Mouse (Mus musculus) cerebellum, adult 9-11 months (tissue): Measurements from ENCODE around the gene Zc3h12c.

Source experiments
- DNase-seq: peaks from one replicate; pipeline ENCODE4 v3.0.0; 2022

Zc3h12c gene

DNA sequence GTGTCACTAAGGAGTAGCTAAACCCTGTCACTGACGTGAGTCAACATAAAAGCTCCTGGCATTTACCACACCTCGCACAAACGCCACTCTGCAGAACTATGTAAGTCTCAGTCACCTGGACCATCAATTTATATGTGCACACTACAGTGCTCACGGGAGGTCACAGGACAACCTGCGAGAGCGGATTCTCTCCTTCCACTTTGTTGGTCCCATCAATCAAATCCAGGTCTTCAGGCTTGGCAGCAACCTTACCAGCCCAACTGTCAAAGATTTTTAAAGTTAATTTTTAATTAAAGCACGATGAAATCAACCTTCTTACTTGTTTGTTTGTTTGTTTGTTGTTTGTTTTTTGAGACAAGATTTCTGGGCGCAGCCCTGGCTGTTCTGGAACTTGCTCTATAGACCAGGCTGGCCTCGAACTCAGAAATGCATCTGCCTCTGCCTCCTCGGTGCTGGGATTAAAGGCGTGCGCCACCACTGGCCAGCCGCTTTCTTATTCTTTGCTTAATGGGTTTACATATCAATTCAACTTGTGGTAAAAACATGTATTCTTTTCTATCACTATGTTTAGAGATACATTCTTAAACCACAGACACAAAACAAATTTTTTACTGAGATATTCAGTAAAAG is 3.2 kb downstream of the Zc3h12c start:
- DNase-seq: no peak

DNA sequence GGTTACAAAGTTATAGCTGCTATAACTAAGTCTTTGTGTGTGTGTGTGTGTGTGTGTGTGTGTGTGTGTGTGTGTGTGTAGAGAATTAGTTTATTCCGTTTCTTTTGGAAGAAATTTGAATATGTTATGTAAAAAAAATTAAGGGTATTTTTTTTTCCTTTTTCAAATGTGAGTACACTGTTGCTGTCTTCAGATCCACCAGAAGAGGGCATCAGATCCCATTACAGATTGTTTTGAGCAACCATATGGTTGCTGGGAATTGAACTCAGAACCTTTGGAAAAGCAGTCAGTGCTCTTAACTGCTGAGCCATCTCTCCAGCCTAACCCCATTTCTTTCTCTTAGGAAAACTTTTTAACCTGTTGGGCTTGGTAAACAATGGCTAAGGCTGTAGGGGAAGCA is 7.9 kb downstream of the Zc3h12c start:
- no peak for DNase-seq

GRCm38 (mm10) chr9:52158561-52158960 is 9.8 kb downstream of the Zc3h12c start:
- DNase-seq: no peak

- no peak for DNase-seq
Observed at GRCm38 (mm10) chr9:52155417-52155816, 13.0 kb downstream of the Zc3h12c start.

DNA sequence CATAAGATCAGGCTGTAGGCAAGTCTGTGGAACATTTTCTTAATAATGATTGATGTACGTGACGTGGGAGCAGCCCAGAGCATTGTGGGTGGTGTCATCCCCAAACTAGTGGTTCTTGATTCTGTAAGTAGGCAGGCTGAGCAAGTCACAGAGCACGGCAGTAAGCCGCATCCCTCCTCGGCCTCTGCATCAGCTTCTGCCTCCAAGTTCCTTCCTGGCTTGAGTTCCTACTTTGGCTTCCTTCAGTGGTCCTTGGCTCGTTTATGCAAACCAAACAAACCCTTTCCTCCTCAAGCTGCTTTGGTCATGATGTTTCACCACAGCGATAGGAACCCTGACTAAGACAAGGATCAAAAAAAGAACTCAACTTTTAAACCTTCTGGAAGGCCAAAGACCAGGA is 14.1 kb downstream of the Zc3h12c start:
- DNase-seq: no peak

- DNase-seq: no peak
Observed at GRCm38 (mm10) chr9:52152076-52152826, 16.1 kb downstream of the Zc3h12c start.

GRCm38 (mm10) chr9:52149768-52150167 is 18.6 kb downstream of the Zc3h12c start:
- no peak for DNase-seq

DNA sequence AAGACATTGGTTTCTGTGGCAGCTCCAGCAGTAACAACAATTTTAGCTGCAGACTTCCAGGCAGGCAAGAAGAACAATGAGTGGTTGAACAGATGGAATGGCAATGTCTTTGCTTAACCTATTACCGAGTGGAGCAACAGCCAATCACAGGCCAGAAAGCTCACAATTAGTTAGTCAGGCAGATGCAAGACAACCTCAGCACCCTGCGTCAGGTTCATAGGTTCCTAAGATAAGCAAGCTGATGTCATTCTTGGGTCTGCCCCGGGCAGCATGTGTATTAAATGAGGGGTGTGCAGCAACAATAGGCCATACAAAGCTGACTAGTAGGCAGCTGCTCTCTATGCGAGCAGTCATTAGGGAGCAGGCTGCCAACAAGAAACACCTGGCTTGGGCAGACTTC is 19.1 kb downstream of the Zc3h12c start:
- no peak for DNase-seq

GRCm38 (mm10) chr9:52148831-52149230 is 19.5 kb downstream of the Zc3h12c start:
- no peak for DNase-seq

DNA sequence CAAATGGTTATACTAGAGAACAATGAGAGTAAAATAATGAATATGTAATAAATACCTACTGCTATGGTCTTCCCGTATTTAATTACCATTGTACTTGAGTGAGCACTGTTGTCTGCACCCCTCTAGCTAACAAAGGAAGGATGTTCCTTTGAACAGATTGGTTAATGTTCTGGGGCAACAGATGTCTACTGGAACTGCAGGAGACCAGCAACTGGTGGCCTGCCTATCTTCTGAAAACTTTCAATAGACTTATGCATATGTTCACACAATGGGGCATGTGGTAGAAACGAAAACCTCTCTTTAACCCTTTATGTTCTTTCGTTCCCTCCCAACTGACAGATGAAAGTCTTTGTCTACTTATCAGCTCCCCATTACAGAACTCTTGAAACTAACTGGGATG is 20.1 kb downstream of the Zc3h12c start:
- no peak for DNase-seq

DNA sequence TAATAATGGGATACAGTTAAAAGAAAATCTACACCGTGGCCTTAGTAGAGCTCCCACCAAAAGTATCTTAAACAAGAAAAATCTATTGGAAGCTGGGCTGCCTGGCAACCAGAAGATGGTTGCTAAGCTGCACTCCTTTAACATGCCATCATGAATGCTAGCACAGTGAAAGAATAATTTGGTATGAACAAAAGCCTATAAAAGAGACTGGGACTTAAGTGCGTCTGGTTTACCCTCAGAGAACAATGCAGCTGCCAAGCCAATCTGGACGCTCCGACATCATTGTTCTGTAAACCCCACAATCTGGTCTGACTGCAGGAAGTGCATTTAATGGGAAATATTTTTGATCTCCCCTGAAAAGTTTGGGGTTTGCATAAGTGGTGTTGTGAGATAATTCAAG is 22.1 kb downstream of the Zc3h12c start:
- no peak for DNase-seq

DNA sequence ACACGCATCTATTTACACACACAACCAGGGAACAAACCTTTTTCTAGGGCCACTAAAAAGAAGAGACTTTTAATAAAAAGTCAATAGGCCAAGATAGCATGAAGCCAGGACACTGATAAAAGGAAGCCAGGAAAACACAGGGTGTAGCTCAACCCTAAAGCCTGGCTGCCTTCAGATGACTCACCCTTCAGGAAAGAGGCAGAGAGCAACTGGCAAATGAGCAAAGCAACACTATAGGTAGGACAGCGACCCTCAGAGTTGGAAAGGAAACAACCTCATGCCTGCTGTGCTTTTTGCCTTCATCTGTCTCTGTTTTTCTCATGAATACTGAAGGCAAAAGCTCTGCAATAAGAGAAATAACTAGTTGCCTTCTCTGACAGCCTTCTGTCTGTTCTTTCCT is 35.6 kb downstream of the Zc3h12c start:
- no peak for DNase-seq

DNA sequence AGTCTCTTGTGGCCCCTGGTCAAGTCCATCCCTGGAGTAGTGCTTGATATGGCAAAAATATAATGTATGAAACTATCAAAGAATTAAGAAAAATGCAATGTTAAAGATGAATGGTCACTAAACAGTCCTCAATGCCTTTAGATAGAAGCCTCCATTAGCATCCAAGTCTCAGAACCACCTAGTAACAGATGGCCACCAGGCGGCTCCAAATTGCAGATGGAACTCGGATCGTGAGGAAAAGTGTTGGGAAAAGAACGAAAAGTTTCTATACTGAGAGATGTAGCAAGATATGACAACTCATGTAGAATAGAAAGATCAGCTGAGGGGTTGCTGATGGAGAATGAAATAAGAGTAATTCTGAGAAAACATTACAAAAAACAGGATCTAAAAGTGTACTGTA is 38.0 kb downstream of the Zc3h12c start:
- no peak for DNase-seq

GRCm38 (mm10) chr9:52125225-52125624 is 43.1 kb downstream of the Zc3h12c start:
- no peak for DNase-seq

DNA sequence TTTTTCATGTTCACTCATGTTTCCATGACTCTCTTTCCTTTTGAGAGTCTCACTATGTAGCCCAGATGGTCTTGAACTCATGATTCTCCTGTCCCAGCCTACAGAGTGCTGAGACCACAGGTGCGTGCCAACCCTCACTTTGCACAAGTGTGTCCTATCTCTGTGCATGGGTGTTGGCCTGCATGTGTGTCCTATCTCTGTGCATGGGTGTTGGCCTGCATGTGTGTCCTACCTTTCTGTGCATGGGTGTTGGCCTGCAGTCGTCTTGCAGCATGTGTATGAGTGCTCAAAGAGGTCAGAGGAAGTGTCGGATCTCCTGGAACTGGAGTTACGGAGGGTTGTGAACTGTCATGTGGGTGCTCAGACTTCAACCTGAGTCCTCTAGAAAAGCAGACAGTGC is 49.2 kb downstream of the Zc3h12c start:
- DNase-seq: no peak

DNA sequence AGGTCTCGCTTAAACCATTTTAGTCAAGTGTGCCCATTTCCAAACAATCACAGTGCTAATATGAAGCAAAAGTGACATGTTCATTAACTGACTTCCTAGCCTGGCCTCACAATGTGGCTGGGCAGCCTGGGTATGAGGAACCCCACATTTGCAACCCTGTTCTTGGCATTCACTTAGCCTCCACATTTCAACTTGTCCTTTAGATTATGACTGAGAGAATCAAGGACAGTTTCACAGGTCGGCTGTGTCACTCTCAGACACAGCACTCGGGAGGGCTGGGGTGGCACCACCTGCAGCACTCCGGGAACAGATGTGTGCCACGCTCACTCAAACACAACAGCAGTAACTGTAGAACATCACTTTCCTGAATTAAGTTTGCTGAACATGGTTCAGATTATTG is 55.3 kb downstream of the Zc3h12c start:
- no peak for DNase-seq

DNA sequence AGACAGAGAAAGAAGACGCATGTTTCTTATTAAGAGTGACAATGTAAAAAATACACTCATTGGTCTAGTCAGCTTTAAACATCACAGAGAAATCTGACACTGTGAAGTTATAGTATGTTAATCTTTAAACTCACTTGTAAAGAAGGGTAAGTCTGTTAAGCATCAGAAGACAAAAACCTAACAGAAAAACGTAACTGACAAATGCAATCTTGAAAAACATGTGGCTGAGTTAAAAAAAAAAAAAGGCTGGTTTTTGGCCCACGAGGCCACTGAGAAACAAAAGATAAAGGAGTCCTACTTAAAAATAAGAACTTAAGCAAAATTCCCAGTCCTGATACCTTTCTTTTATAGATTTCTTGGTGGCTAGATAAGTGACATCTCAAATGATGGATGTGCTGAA is 57.6 kb downstream of the Zc3h12c start:
- DNase-seq: no peak

GRCm38 (mm10) chr9:52107161-52107560 is 61.2 kb downstream of the Zc3h12c start:
- DNase-seq: no peak

- DNase-seq: no peak
Observed at GRCm38 (mm10) chr9:52105423-52105822, 62.9 kb downstream of the Zc3h12c start.

DNA sequence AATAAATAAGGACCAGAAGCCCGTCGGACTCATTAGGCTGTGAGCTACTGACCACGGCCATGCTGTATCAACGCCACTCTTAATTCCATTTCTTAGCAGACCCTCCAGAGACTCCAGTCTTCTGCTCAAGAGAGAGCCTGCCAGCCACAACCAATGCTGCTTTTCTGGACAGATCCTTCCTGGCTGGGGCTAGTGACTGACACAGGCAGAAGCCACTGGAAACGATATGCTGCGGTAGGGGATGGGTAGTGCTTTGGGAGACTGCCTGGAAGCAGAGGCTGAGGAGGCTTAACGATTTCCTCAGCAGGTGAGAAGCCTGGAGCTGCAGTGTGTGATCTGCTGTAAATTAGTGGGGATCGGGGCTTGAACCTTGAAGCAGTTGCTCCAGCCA is 64.2 kb downstream of the Zc3h12c start:
- DNase-seq: no peak

GRCm38 (mm10) chr9:52103448-52104224 is 64.7 kb downstream of the Zc3h12c start:
- no peak for DNase-seq

DNA sequence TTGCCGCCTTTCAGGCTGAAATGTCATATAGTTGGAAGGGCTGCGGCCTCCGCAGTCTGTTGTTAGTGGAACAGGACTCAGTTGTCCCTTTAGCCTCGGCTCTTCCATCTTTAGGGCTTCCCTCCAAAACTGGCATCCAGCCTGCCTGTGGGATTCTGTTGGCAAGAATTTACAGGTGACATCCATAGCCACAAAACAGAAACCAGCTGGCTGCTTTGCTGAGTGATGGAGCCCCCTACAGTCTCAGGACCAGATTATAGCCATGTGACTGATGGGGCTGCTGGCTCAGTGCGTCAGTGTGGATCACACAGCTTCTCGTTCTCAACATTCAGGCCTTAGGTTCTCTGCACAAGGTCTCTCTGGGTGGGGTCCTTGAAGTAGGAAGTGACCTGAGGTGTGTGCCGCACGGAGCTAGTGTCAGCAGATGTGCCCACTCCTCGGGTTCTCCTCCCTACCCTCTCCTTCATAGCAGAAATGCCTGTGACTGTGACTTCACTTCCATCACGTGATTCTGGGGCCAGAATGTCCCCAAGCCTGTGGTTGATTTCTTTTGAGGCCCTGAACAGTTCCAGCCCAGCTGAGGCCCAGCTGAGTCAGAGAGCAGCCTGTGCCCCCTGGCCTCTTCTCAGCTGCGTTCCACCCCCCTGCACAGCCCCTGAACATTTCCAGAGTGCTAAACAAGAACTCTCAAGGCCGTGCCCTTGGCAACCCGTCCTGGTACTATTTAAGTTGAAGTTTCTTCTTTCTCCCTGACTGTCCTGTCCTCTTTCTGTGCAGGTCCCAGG is 66.1 kb downstream of the Zc3h12c start:
- peak; percentile 64 for DNase-seq

GRCm38 (mm10) chr9:52100426-52100825 is 67.9 kb downstream of the Zc3h12c start:
- DNase-seq: no peak
